Mouse (Mus musculus): ENCODE results near the gene Cdca3.
A peak's percentile ranks its signal among the peaks of the same experiment; 100 is the strongest.

The Cdca3 gene

GRCm38 (mm10) chr6:124831649-124832048 is 2.3 kb downstream of the Cdca3 start:
- DNase-seq (ENCODE audit: low read depth, low spot score): no peak

GRCm38 (mm10) chr6:124834512-124835081 is 5.2 kb downstream of the Cdca3 start:
- no peak for DNase-seq (ENCODE audit: low read depth, low spot score)

GRCm38 (mm10) chr6:124835531-124835930 is 6.2 kb downstream of the Cdca3 start:
- no peak for DNase-seq (ENCODE audit: low read depth, low spot score)

GRCm38 (mm10) chr6:124836411-124836810 is 7.1 kb downstream of the Cdca3 start:
- DNase-seq (ENCODE audit: low read depth, low spot score): no peak

GRCm38 (mm10) chr6:124839805-124840204 is 10.5 kb downstream of the Cdca3 start:
- no peak for DNase-seq (ENCODE audit: low read depth, low spot score)

- DNase-seq (ENCODE audit: low read depth, low spot score): peak; percentile 94
Measured at GRCm38 (mm10) chr6:124840241-124841167, 11.2 kb downstream of the Cdca3 start, which contains the start of gene Gnb3. Gnb3 (minus strand) TSS chr6:124840275.

GRCm38 (mm10) chr6:124847305-124847704 is 18.0 kb downstream of the Cdca3 start:
- peak; percentile 95 for DNase-seq (ENCODE audit: low read depth, low spot score)

- no peak for DNase-seq (ENCODE audit: low read depth, low spot score)
Measured at GRCm38 (mm10) chr6:124850535-124850934, 21.2 kb downstream of the Cdca3 start.

- DNase-seq (ENCODE audit: low read depth, low spot score): no peak
Measured at GRCm38 (mm10) chr6:124854647-124855046, 25.3 kb downstream of the Cdca3 start.

- DNase-seq (ENCODE audit: low read depth, low spot score): no peak
Measured at GRCm38 (mm10) chr6:124856321-124856720, 27.0 kb downstream of the Cdca3 start.

- peak; percentile 69 for DNase-seq (ENCODE audit: low read depth, low spot score)
Measured at GRCm38 (mm10) chr6:124856916-124857839, 27.8 kb downstream of the Cdca3 start, which contains the start of gene P3h3. P3h3 (minus strand) TSS chr6:124857752.

GRCm38 (mm10) chr6:124857840-124858530 is 28.6 kb downstream of the Cdca3 start:
- DNase-seq (ENCODE audit: low read depth, low spot score): no peak

- no peak for DNase-seq (ENCODE audit: low read depth, low spot score)
Measured at GRCm38 (mm10) chr6:124858561-124859318, 29.4 kb downstream of the Cdca3 start.

GRCm38 (mm10) chr6:124859725-124860124 is 30.4 kb downstream of the Cdca3 start:
- DNase-seq (ENCODE audit: low read depth, low spot score): peak; percentile 81

- no peak for DNase-seq (ENCODE audit: low read depth, low spot score)
Measured at GRCm38 (mm10) chr6:124860511-124860910, 31.2 kb downstream of the Cdca3 start.

- no peak for DNase-seq (ENCODE audit: low read depth, low spot score)
Measured at GRCm38 (mm10) chr6:124861266-124861665, 31.9 kb downstream of the Cdca3 start.

- no peak for DNase-seq (ENCODE audit: low read depth, low spot score)
Measured at GRCm38 (mm10) chr6:124861802-124862201, 32.5 kb downstream of the Cdca3 start.

GRCm38 (mm10) chr6:124862406-124863124 is 33.2 kb downstream of the Cdca3 start:
- no peak for DNase-seq (ENCODE audit: low read depth, low spot score)

GRCm38 (mm10) chr6:124863125-124863657 is 33.8 kb downstream of the Cdca3 start:
- no peak for DNase-seq (ENCODE audit: low read depth, low spot score)

Measured in retina, postnatal 7 days (tissue).